Mouse (Mus musculus) stomach, embryonic 15.5 days (tissue): ENCODE measurements around the gene Fbn1. TPM values are rescaled to one million over a fixed set of nuclear protein-coding genes. Genes with fewer than 3 reads are reported as not detected.

Experiments
- ATAC-seq: fragments of 200-750 bp; cut with Nextera tagmentation; 2 replicates; pipeline ENCODE4 v1.8.0; 2017; ENCODE audit warnings: low read depth, moderate number of reproducible peaks, moderate TSS enrichment; ENCODE audit not compliant: insufficient read depth, low FRiP score
- H3K27ac ChIP-seq: fragments of 300-500 bp; sonication (generic); 2 replicates; pipeline ENCODE4 v1.5.1; 2015; ENCODE audit warnings: mild to moderate bottlenecking, inconsistent platforms
- H3K27me3 ChIP-seq: fragments of 300-500 bp; sonication (generic); replicated peaks from 2 replicates; pipeline ENCODE4 v1.6.1; 2015; ENCODE audit warnings: inconsistent platforms
- H3K36me3 ChIP-seq: fragments of 300-500 bp; sonication (generic); 2 replicates; pipeline ENCODE4 v1.6.1; 2015; ENCODE audit warnings: inconsistent platforms
- H3K4me1 ChIP-seq: fragments of 300-500 bp; sonication (generic); 2 replicates; pipeline ENCODE4 v1.6.1; 2015; ENCODE audit warnings: inconsistent platforms
- H3K4me2 ChIP-seq: fragments of 300-500 bp; sonication (generic); 2 replicates; pipeline ENCODE4 v1.6.1; 2015; ENCODE audit warnings: mild to moderate bottlenecking, inconsistent platforms
- H3K4me3 ChIP-seq: fragments of 300-500 bp; sonication (generic); replicated peaks from 2 replicates; pipeline ENCODE4 v1.5.1; 2015; ENCODE audit warnings: inconsistent platforms
- H3K9ac ChIP-seq: fragments of 300-500 bp; sonication (generic); 2 replicates; pipeline ENCODE4 v1.6.1; 2015; ENCODE audit warnings: inconsistent platforms
- H3K9me3 ChIP-seq: fragments of 300-500 bp; sonication (generic); 2 replicates; pipeline ENCODE4 v1.6.1; 2016; ENCODE audit warnings: inconsistent platforms
- WGBS: fragments of 180-500 bp; shearing (Covaris S2); methylation state at CpG from one replicate; pipeline ENCODE4 v1.1.7; 2015; 5-methylcytosine and 5-hydroxymethylcytosine counted together
- polyA plus RNA-seq: library from polyadenylated mRNA; unstranded; fragments of >200 nt; fragmentation: Nextera tagmentation; extraction: Ambion mirVana; gene quantifications from 2 replicates; pipeline ENCODE4 v1.2.1, GENCODE M21; 2015

Fbn1 gene
- polyA plus RNA-seq, 1 experiment from 2014 or later, result 25.9 TPM

DNA sequence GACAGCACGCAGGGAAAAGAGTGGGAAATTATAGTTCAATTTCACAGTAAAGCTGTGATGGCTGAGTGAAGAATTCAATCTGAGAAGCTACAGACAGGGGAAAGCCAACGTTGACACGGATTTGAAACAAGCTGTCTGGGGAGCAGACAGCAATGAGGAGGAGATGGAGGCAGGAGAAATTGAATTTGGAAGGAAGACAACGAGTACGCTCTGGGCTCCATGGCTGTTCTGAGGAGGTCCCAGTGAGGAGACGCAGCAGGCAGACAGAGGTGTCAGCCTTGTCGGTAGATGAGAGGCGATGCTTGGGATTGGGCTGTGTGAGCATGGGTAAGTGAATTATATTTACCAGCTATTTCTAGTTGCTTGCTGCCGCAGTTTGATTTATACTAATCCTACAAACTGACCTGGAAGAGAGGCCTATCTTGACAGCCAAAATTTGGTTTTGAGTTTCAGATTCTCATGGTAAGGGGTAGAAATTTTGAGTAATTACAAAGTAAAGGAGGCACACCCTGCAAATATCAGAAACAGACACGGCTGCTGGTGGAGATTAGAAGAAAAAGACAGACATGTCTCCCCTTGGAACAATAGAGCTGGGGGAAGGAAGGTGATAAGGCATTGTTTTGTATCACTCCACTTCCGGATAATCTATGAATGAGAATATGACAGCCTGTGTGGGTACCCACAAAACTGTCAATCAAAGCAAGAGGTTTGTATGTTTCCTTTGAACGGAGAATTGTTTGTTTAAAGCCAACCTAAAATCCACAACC, 7.7 kb upstream of the Fbn1 start:
- Histone ChIP-seq H3K4me1 (no peaks in the 10 kb centered on the region), H3K27ac (no peak overlapping the region), H3K36me3 (no peaks in the 10 kb centered on the region), H3K4me2 (no peak overlapping the region), H3K27me3 (no peaks in the 10 kb centered on the region), H3K9me3 (no peaks in the 10 kb centered on the region), H3K4me3 (no peak overlapping the region), H3K9ac (no peak overlapping the region)
- no peak for ATAC-seq
- WGBS, result 54% methylated on average over 12 of the region's 12 CpGs

DNA sequence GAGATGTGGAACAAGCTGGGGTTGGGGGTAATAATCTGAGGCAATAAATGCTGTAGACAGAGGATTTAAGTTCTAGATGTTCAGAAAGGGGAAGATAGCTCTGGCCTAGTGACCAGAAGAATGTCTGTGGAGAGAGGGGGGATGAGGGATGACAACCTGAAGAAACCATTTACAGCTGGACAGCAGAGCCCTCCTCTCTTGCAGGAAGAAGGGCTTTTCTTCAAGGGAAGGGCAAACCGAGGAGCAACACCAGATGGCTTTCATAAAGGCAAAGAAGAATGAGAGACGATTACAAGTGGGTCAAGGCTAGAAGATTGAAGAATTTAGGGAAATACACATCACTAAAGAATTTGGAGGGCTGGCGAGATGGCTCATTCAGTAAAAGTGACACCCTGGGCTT, 6.6 kb upstream of the Fbn1 start:
- Histone ChIP-seq H3K4me3 (no peak overlapping the region), H3K36me3 (no peaks in the 10 kb centered on the region), H3K9me3 (no peaks in the 10 kb centered on the region), H3K4me1 (no peaks in the 10 kb centered on the region), H3K27me3 (no peaks in the 10 kb centered on the region), H3K4me2 (no peak overlapping the region), H3K27ac (no peak overlapping the region), H3K9ac (no peak overlapping the region)
- ATAC-seq, result no peak
- WGBS, result 36% methylated on average over 3 of the region's 3 CpGs

DNA sequence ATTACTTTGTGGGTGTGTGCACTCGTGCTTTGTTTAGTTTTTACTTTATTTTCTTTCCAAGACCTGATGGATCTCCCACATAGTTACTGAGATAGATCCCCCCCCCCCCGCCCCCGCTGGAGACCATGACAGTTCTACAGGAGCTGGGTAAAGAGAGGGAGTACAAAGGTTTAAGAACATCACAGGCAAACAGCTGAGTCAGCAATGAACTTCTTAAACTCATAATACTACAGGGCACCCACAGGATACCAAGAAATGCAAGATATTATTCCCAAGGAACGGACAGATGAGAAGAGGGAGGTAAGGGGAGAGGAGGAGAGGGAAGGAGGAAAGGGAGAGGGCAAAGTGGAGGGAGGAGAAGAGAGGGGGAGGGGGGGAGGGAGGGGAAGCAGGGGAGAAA, 4.8 kb upstream of the Fbn1 start:
- no peak for ATAC-seq
- Histone ChIP-seq H3K27me3 (no peaks in the 10 kb centered on the region), H3K9me3 (no peaks in the 10 kb centered on the region), H3K4me3 (no peak overlapping the region), H3K27ac (no peak overlapping the region), H3K4me2 (no peak overlapping the region), H3K9ac (no peak overlapping the region), H3K4me1 (no peaks in the 10 kb centered on the region), H3K36me3 (no peaks in the 10 kb centered on the region)
- WGBS, result 65% methylated on average over 4 of the region's 4 CpGs

DNA sequence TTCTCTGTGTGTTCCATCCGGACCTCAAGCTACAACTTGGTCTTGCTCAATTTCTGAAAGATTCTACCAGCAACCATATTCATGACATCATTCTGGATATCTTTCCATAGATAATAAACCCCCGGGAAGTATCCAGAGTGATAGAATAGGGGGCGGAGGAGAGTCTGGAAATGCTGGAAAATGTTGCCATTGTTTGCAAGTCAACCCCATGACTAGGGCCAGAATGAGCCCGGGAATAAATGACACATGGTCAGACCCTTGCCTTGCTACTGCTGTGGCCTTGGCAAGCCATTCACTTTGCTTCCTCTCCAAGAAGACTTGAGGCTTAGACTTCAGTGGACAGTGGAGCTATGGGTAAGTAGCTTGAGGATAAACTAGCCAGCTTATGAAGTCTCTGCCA, 4.1 kb upstream of the Fbn1 start:
- WGBS, result 72% methylated on average over 4 of the region's 4 CpGs

DNA sequence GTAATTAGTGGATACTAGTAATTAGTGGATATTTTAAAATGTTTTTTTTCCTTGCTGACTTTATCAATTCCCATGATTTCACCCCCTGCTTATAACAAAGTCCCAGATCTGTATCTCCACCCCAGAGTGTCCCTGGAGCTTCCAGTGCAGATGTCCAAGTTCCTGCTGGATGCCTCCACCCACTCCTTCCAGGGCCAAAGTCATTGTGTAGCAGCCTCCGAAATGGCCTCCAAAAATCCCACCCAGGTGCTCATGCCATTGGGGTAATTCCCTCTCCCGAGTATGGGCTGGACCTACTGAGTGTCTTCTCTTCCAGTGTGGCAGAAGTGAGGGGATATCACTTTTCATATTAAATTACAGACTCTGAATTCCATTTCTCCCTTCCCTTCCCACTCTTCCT, 3.0 kb upstream of the Fbn1 start:
- no peaks in the 10 kb centered on the region for H3K36me3 ChIP-seq
- no peak overlapping the region for H3K27ac ChIP-seq
- no peaks in the 10 kb centered on the region for H3K9me3 ChIP-seq
- H3K4me2 ChIP-seq, result no peak overlapping the region
- 73% methylated on average over 2 of the region's 2 CpGs for WGBS
- 0 out of 2 replicates have a peak, but pooled peaks cover 4% of the 10 kb centered on the region for H3K4me1 ChIP-seq
- no peak for ATAC-seq
- H3K4me3 ChIP-seq, result no peak overlapping the region
- H3K27me3 ChIP-seq, result peaks cover 5% of the 10 kb centered on the region; the same call in 1 of the 2 replicates
- H3K9ac ChIP-seq, result no peak overlapping the region

More for the DNA sequence above, 4.1 kb upstream of the Fbn1 start:
- Histone ChIP-seq H3K4me1 (0 out of 2 replicates have a peak, but pooled peaks cover under 1% of the 10 kb centered on the region), H3K36me3 (no peaks in the 10 kb centered on the region), H3K27ac (no peak overlapping the region), H3K4me3 (no peak overlapping the region), H3K9ac (no peak overlapping the region), H3K27me3 (no peaks in the 10 kb centered on the region), H3K4me2 (no peak overlapping the region), H3K9me3 (no peaks in the 10 kb centered on the region)
- ATAC-seq, result no peak

DNA sequence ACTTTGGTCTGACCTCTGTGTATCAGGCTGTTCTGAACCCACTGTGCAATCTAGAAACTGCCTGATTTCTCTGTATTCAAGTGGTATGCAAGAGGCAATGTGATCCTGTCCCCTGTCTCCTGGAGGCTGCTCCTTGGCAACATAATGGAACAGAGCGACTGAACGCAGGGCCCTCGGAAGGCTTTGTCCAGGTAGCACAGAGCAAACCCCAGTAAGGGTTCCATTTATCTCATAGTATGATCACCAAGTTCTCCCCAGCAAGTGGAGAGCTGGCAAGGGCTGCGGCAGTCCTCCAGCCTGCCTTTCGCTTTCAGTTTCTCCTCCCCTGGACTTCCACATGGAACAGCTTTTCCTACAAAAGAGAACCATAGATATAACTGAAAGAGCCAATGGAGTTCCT, 588 bp upstream of the Fbn1 start:
- H3K9ac ChIP-seq, result no peak overlapping the region
- peaks cover 9% of the 10 kb centered on the region; the same call in 1 of the 2 replicates for H3K27me3 ChIP-seq
- no peak overlapping the region for H3K27ac ChIP-seq
- no peaks in the 10 kb centered on the region for H3K36me3 ChIP-seq
- WGBS, result 89% methylated on average over 5 of the region's 5 CpGs
- ATAC-seq, result no peak
- 0 out of 2 replicates have a peak, but pooled peaks cover 4% of the 10 kb centered on the region for H3K4me1 ChIP-seq
- H3K4me2 ChIP-seq, result no peak overlapping the region
- H3K9me3 ChIP-seq, result no peaks in the 10 kb centered on the region
- H3K4me3 ChIP-seq, result no peak overlapping the region

DNA sequence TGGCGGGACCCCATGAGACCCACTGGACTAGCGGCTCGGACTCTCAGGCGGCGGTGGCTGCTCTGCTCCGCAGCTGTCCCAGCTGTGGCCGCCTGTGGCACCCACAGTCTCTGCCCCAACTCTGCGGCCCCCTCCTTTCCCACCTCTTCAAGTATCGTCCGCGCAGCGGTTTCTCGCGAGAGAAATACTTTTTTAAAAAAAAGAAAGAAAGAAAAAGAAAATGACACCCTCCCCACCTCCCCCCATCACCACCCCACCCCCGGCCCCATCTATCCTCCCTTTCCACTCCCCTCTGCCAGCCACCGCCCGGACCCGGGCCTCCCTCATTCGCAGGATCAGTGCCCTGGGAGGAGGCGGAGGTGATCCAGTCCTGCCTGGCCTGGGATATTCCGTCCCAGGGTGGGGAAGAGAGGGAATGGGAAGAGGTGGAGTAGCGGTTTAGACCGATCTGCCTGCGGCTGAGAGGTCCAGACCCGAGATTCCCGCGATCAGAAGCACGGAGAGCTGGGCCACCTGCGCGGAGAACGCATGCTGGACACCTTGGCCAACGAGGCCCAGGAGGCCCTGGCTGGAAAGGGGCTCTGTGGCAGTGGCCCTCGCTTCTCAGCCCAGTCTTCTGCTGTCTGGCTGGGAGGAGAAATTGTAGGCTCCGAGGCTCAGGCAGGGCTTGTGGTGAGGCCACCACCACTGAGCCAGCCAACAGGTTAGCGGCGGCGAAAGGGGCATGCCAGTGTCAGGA, 1.3 kb downstream of the Fbn1 start:
- Histone ChIP-seq H3K4me3 (peak overlapping the region; percentile 63), H3K4me2 (peak overlapping the region; percentile 89), H3K9me3 (no peaks in the 10 kb centered on the region), H3K27ac (peak overlapping the region; percentile 94), H3K36me3 (no peaks in the 10 kb centered on the region), H3K9ac (peak overlapping the region; percentile 81), H3K4me1 (0 out of 2 replicates have a peak, but pooled peaks cover 4% of the 10 kb centered on the region), H3K27me3 (peaks cover 9% of the 10 kb centered on the region; the same call in 1 of the 2 replicates)
- WGBS, result 2% methylated on average over 37 of the region's 37 CpGs
- ATAC-seq, result peak; percentile 85

DNA sequence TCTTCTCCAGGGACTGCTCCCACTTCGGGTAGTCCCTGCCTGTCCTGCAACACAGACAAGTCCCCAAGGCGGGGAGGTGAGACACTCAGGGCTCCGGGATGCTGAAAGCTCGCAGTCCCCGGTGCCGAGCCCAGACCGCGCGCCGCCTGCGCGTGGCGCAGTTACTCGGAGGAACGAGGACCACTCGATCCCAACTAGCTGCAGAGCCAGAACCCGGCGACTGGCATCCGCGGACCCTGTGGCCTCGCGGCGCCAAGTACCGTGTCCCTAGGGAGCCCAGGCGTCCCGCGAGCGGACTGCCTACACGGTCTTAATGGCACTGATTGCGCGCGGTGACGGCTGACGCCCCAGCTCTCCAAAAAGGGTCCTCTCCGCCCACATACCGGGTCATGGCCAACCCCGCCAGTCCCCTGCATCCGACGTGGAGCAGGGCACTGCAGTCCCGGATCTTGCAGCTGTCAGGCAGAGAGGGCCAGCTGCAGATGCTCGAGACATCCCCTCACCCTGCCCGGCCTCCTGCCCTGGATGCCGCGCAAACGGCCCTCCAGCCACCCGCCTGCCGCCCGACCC, 2.0 kb downstream of the Fbn1 start:
- peak; percentile 47 for ATAC-seq
- Histone ChIP-seq H3K27ac (peak overlapping the region; percentile 94), H3K4me1 (0 out of 2 replicates have a peak, but pooled peaks cover 4% of the 10 kb centered on the region), H3K9ac (peak overlapping the region; percentile 81), H3K4me2 (peak overlapping the region; percentile 89), H3K9me3 (no peaks in the 10 kb centered on the region), H3K4me3 (peak overlapping the region; percentile 63), H3K36me3 (no peaks in the 10 kb centered on the region), H3K27me3 (peaks cover 9% of the 10 kb centered on the region; the same call in 1 of the 2 replicates)
- under 1% methylated on average over 48 of the region's 48 CpGs for WGBS

DNA sequence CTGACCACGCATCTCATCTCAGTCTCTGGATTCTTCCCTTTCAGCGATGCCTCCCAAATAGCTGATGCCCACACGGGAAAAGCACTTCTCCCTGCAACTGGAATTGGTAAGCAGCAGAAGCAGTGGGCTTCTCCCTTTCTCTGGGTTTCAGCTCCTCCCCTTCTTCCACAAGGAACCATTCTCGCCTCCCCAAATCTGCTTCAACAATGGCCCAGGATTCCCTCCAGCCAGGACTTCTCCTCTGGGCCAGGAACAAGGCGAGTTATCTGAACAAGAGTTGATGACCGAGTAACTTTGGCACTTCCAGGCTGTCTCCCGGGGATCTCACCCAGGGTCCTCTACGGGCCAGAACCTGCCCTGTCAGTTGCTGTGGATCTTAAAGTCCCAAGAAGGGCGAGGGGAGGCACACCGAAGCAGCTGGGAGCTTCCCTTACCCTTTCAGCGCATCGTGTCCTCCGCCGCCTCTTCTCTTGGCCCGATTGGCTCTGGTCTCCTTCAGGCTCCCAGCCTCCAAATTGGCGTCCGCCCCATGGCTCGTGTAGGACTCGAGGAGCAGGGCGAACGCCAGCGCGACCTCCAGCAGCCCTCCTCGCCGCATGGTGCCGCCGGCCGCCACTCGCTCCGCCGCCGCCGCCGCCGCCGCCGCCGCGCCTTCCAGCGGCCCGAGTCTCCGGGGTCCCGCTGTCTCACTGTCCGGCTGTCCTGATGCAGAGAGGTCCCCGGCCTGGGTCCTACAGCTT, 2.6 kb downstream of the Fbn1 start, which contains the start of gene Gm9913:
Gene Gm9913 (plus strand): TSS at position 84 of the 740 bp plus-strand sequence.
- Histone ChIP-seq H3K9ac (peak within 1 kb of the TSS; percentile 81), H3K4me1 (0 out of 2 replicates have a peak, but pooled peaks cover 4% of the 10 kb centered on the region), H3K27ac (peak within 1 kb of the TSS; percentile 94), H3K9me3 (no peaks in the 10 kb centered on the region), H3K4me3 (peak within 1 kb of the TSS; percentile 63), H3K27me3 (peaks cover 9% of the 10 kb centered on the region; the same call in 1 of the 2 replicates), H3K4me2 (peak within 1 kb of the TSS; percentile 89), H3K36me3 (no peaks in the 10 kb centered on the region)
- 0 out of 2 replicates have a peak, but pooled peaks have one; percentile 0 for ATAC-seq
- under 1% methylated on average over 44 of the region's 45 CpGs for WGBS

DNA sequence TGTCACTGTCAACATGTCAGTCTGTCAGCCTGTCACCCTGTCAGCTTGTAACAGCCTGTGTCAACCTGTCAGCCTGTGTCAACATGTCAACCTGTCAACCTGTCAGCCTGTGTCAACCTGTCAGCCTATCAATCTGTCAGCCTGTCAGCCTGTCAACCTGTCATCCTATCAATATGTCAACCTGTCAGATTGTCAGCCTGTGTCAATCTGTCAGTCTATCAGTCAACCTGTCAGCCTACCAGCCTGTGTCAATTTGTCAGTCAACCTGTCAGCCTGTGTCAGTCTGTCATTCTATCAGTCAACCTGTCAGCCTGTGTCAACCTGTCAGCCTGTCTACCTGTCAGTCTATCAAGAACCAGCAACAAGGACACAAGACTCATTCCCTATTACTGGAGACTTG, 6.3 kb downstream of the Fbn1 start:
- no peaks in the 10 kb centered on the region for H3K9me3 ChIP-seq
- no peak overlapping the region for H3K9ac ChIP-seq
- H3K4me3 ChIP-seq, result no peak overlapping the region
- H3K27me3 ChIP-seq, result peaks cover 9% of the 10 kb centered on the region; the same call in 1 of the 2 replicates
- no peak overlapping the region for H3K4me2 ChIP-seq
- no peak for ATAC-seq
- H3K27ac ChIP-seq, result no peak overlapping the region
- no peaks in the 10 kb centered on the region for H3K36me3 ChIP-seq
- no peaks in the 10 kb centered on the region for H3K4me1 ChIP-seq

DNA sequence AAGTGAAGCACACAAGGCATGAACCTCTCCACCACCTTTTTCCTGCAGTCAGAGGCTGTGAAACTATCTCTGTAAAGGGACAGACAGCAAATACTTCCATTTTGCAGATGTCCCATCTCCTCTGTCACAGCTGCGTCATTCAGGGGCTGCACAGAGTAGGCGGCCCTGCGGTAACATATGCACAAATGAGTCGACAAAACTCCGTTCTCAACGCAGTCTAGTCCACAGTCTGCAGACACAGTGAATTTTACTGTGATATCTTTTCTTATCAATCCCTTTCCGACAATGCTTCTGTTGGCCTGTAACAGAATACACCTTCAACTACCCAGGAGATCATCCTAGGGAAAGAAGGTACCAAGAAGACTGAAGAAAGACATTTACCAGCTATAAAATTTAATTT, 9.6 kb downstream of the Fbn1 start:
- no peaks in the 10 kb centered on the region for H3K27me3 ChIP-seq
- WGBS, result 86% methylated on average over 7 of the region's 7 CpGs
- H3K4me3 ChIP-seq, result no peak overlapping the region
- no peaks in the 10 kb centered on the region for H3K36me3 ChIP-seq
- H3K9ac ChIP-seq, result no peak overlapping the region
- no peak for ATAC-seq
- no peaks in the 10 kb centered on the region for H3K9me3 ChIP-seq
- H3K27ac ChIP-seq, result no peak overlapping the region
- peaks cover 2% of the 10 kb centered on the region; the same call in 1 of the 2 replicates for H3K4me1 ChIP-seq
- no peak overlapping the region for H3K4me2 ChIP-seq
